Mouse (Mus musculus) frontal cortex, postnatal 14 days (tissue): Measurements from ENCODE around the gene Gm17387.

Source experiments
- DNase-seq, 2 experiments: peaks; one replicate each; pipeline ENCODE4 v3.0.0; 2022; ENCODE audit warnings: low spot score in 2 of 2

Gene Gm17387

GRCm38 (mm10) chr7:141047581-141048225 is 18.8 kb downstream of the Gm17387 start:
- DNase-seq = peak in 1 of 2 experiments; percentile 53

DNA sequence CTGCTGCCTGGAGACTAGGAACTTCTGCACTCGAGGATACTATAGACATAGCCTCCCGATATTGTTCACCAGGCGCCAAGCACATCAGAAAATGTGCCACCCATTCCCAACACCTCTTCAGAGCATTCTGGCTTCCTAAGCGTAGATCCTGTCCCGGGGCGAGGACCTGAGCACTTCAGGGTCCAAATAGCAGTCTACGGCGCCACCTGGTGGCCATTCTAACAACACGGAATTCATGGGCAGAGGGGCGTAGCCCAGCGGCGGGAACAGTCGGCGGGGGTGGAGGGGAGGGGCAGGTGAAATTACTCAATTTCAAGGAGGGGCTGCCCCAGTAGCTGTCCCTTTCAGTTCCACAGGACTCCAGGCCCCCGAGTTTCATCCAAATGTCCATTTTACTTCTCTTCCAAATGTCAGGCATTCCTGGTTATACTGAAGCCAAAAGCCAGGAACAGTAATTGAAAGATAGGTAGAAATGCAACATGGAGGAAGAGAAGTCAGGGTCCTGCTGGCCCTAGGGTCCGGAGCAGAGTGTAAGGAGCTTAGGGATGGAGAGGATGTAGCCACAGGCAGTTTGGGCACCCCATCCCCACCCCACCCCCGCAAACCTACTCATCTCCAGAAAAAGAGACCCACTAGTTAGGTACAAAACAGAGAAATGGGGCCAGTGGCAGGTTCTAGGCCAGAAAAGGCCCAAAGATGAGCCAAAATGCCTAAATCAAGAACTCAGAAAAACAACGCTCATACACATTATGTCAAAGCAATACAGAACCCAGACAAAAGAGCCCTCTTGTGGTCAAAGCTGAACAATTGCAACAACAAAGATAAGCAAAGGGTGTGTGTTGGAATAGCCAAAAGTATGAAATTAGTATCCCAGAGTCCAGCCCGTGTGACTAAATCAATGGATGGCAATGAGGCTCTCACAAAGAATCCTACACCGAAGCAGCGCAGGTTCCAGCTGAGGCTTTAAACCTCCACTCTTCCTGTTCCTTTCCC is 19.6 kb downstream of the Gm17387 start:
- peak in 1 of 2 experiments; percentile 87 for DNase-seq

GRCm38 (mm10) chr7:141049326-141049725 is 20.4 kb downstream of the Gm17387 start:
- no peak for DNase-seq

- no peak for DNase-seq
These were observed 22.2 kb downstream of the Gm17387 start for GRCm38 (mm10) chr7:141051060-141051685.

DNA sequence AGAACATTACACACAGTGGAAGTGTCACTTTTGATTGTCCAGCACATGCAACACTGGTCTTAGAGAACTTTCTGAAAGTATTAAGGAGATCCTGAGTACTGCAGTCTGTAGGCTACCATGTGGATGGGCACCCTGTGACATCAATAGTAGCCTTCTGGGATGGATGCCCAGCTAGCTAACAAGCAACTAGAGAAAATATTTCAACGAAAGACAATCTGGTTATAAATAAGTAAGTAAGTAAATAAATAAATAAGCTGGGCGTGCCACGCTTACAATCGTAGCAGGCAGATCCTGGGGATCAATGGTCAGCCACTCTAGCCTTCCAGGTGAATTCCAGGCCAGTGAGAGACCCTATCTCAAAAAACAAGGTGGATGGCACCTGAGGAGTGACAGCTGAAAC is 23.1 kb downstream of the Gm17387 start:
- DNase-seq = no peak

- DNase-seq = no peak
These were observed 23.5 kb downstream of the Gm17387 start for GRCm38 (mm10) chr7:141052421-141052820.

DNA sequence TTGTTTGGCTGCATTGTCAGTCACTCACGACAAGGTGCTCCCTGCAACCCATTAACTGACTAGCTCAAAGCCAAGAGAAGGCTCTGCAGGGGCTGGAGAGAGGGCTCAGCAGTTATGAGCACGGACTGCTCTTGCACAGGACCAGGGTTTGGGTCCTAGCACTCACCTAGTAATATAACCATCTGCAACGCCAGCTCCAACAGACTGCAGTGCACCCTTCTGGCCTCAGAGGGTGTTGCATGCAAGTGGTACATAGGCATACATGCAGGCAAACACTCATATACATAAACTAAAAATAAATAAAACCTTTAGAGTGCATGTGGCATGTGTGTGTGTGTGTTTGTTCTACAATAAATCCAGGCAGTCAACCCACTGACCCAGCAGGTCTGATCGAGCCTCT is 26.9 kb downstream of the Gm17387 start:
- DNase-seq = no peak

DNA sequence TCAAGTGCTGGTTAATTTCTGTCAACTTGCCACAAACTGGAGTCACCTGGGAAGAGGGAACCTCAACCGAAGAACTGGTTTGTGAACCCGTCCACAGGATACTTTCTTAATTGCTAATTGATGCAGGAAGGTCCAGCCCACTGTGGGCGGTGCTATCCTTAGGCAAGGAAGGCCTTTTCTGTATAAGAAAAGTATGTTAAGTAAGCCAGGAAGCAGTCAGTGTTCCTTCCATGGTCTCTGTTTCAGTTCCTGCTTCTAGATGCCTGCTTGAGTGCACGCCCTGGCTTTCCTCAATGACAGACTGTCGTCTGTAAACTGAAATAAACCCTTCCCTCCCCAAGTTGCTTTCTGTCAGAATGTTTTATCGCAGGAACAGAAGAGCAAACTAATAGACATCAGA is 28.0 kb downstream of the Gm17387 start:
- no peak for DNase-seq

DNA sequence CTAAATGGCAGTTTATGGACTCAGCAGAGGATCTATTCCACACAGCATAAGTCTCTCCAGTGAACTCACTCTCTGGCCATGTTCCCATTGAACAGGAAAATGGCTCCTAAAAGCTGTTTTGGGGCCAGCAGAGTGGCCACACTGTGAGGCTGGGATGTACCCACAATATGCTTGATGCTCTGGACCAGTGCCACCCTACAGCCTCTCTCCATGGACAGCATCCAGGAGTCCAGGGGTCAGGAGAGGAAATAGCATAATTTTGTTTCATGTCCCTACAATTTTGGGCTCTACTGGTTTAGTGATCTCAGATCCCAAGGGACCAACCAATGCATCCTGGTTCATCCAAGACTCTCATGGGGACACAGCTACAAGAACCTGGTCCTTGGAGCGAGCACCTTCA is 28.6 kb downstream of the Gm17387 start:
- DNase-seq = no peak

- DNase-seq = no peak
These were observed 29.8 kb downstream of the Gm17387 start for GRCm38 (mm10) chr7:141058601-141059341.

GRCm38 (mm10) chr7:141059929-141060328 is 31.0 kb downstream of the Gm17387 start:
- no peak for DNase-seq

GRCm38 (mm10) chr7:141060426-141061242 is 31.7 kb downstream of the Gm17387 start, which contains the start of gene B4galnt4:
B4galnt4 (plus strand) TSS chr7:141061104.
- peak; percentile 86 to 90 for DNase-seq

DNA sequence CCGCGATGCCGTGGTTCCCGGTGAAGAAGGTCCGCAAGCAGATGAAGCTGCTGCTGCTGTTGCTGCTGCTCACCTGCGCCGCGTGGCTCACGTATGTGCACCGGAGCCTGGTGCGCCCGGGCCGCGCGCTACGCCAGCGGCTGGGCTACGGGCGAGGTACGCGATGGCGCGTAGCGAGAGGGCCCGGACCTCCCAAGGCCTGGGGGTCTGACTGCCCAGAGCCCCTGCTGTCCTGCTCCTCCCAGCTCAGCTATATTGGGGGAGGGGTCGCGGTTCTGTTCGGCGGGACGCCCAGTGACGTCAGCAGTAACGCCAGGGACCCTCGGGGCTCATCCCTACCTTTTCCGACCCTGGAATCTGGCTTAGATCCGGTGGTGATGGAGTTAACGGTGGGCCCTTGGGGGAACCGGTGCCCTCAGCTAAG is 32.4 kb downstream of the Gm17387 start:
- DNase-seq = no peak

- DNase-seq = no peak
These were observed 33.6 kb downstream of the Gm17387 start for GRCm38 (mm10) chr7:141062525-141062924.

GRCm38 (mm10) chr7:141063353-141063752 is 34.4 kb downstream of the Gm17387 start:
- no peak for DNase-seq

GRCm38 (mm10) chr7:141064175-141064574 is 35.2 kb downstream of the Gm17387 start:
- no peak for DNase-seq

DNA sequence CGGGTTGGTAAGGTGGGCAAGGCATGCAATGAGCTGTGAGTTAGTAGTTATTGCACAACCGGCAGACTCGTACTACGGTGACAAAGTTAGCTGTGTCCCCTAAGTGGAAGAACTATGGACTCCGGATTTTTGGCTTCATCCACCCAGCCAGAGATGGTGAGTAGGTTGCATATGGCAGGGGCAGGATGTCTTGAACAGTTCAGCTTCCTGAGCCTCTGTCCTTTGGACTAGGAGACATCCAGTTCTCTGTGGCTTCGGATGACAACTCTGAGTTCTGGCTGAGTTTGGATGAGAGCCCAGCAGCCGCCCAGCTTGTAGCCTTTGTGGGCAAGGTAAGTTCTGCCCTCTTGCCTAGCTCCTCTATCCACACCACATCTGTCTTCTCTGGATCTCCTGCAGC is 35.6 kb downstream of the Gm17387 start:
- DNase-seq = no peak

DNA sequence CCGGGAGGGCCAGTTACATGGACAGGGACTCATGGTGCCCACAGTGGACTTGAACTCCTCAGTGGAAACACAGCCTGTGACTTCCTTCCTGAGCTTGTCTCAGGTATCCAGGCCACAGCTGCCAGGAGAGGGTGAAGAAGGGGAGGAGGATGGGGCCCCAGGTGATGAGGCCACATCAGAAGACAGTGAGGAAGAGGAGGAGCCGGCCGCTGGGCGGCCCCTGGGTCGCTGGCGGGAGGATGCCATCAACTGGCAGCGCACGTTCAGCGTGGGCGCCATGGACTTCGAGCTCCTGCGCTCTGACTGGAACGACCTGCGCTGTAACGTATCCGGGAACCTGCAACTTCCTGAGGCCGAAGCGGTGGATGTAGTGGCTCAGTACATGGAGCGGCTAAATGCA is 39.4 kb downstream of the Gm17387 start:
- no peak for DNase-seq

DNA sequence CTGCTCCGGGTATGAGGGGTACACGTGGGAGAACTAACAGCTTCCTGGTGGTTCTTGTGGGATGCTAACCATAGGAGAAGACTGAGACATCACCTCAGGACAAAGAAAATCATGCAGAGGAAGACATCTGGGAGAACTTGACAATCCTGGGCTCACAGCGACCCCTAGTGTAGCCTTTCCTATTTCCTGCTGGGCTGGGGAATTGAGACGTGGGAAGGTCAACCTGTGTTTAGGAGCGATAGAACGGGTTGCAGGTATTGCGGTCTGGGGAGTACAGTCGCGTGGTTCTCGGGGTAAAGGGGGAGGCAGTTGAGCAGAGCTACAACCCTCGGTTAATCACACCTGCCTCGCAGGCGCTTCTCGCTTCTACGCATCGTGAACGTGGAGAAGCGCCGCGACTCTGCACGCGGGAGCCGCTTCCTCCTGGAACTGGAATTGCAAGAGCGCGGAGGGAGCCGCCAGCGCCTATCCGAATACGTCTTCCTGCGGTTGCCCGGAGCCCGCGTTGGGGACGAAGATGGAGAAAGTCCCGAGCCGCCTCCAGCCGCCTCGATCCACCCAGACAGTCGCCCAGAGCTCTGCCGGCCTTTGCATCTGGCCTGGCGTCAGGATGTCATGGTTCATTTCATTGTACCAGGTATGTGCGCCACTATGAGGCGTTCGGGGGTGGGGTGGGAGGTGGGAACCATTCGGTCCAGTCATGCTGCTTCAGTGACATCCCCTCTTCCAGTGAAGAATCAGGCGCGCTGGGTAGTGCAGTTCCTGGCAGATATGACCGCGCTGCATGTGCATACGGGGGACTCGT is 41.3 kb downstream of the Gm17387 start:
- peak; percentile 57 to 77 for DNase-seq
